Mouse (Mus musculus): ENCODE results near the gene Spint2.

DNA sequence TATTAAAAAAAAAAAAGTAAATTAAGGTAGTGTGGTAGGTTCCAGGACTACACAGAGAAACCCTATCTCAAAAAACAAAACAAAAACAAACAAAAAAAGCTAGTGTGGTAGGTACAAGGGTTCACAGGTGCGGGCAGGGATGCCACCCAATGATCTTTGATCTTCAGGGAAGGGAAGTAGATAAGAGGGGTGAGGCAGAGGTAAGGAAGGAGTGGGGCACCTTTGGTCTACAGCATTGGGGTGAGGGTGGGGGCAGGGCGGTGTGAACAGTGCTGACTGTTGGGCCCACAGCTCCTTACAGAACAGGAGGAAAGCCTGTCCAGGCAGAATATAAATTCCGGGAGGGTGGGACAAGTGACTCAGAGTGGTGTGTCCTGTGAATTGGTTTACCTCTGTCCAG is 30.5 kb downstream of the Spint2 start:
- TF ChIP-seq CTCF (IDR thresholded peaks at IDR 0.05; ENCODE audit: low read depth) (no peak), EP300 (IDR thresholded peaks at IDR 0.05; ENCODE audit: low read depth) (no peak)
